Mouse (Mus musculus) intestine, embryonic 15.5 days (tissue): ENCODE results near the gene 1700025G04Rik. TPM values are rescaled to one million over a fixed set of nuclear protein-coding genes. Genes with fewer than 3 reads are reported as not detected.

Source experiments
- ATAC-seq: fragments of 200-750 bp; cut with Nextera tagmentation; 2 replicates; pipeline ENCODE4 v1.8.0; 2017; ENCODE audit warnings: moderate TSS enrichment, moderate library complexity
- H3K27ac ChIP-seq: fragments of 300-500 bp; sonication (generic); 2 replicates; pipeline ENCODE4 v1.5.1; 2015; ENCODE audit warnings: mild to moderate bottlenecking, inconsistent platforms
- H3K27me3 ChIP-seq: fragments of 300-500 bp; sonication (generic); replicated peaks from 2 replicates; pipeline ENCODE4 v1.6.1; 2015; ENCODE audit warnings: inconsistent platforms
- H3K36me3 ChIP-seq: fragments of 300-500 bp; sonication (generic); 2 replicates; pipeline ENCODE4 v1.6.1; 2015; ENCODE audit warnings: inconsistent platforms
- H3K4me1 ChIP-seq: fragments of 300-500 bp; sonication (generic); replicated peaks from 2 replicates; pipeline ENCODE4 v1.6.1; 2015; ENCODE audit warnings: inconsistent platforms
- H3K4me2 ChIP-seq: fragments of 300-500 bp; sonication (generic); replicated peaks from 2 replicates; pipeline ENCODE4 v1.6.1; 2015; ENCODE audit warnings: mild to moderate bottlenecking, inconsistent platforms
- H3K4me3 ChIP-seq: fragments of 300-500 bp; sonication (generic); replicated peaks from 2 replicates; pipeline ENCODE4 v1.5.1; 2015; ENCODE audit warnings: inconsistent platforms
- H3K9ac ChIP-seq: fragments of 300-500 bp; sonication (generic); 2 replicates; pipeline ENCODE4 v1.6.1; 2015; ENCODE audit warnings: inconsistent platforms
- H3K9me3 ChIP-seq: fragments of 300-500 bp; sonication (generic); 2 replicates; pipeline ENCODE4 v1.6.1; 2016; ENCODE audit warnings: inconsistent platforms
- WGBS: fragments of 180-500 bp; shearing (Covaris S2); methylation state at CpG from one replicate; pipeline ENCODE4 v1.1.7; 2015; 5-methylcytosine and 5-hydroxymethylcytosine counted together
- polyA plus RNA-seq: library from polyadenylated mRNA; unstranded; fragments of >200 nt; fragmentation: Nextera tagmentation; extraction: Ambion mirVana; gene quantifications from 2 replicates; pipeline ENCODE4 v1.2.1, GENCODE M21; 2015

Gene 1700025G04Rik
- polyA plus RNA-seq, 1 experiment from 2014 or later, result 31.1 TPM

- Histone ChIP-seq H3K27ac (no peak overlapping the region), H3K9me3 (no peaks in the 10 kb centered on the region), H3K4me1 (no peaks in the 10 kb centered on the region), H3K27me3 (no peaks in the 10 kb centered on the region), H3K4me3 (no peak overlapping the region), H3K4me2 (no peak overlapping the region), H3K36me3 (no peaks in the 10 kb centered on the region), H3K9ac (no peak overlapping the region)
- ATAC-seq, result no peak
These were observed 22.0 kb downstream of the 1700025G04Rik start for GRCm38 (mm10) chr1:152067919-152068318.

GRCm38 (mm10) chr1:152065527-152065926, 24.4 kb downstream of the 1700025G04Rik start:
- no peak for ATAC-seq
- H3K4me1 ChIP-seq, result no peaks in the 10 kb centered on the region
- no peaks in the 10 kb centered on the region for H3K27me3 ChIP-seq
- no peak overlapping the region for H3K4me3 ChIP-seq
- no peak overlapping the region for H3K27ac ChIP-seq
- H3K4me2 ChIP-seq, result no peak overlapping the region
- no peaks in the 10 kb centered on the region for H3K36me3 ChIP-seq
- H3K9me3 ChIP-seq, result no peaks in the 10 kb centered on the region
- H3K9ac ChIP-seq, result no peak overlapping the region
- 97% methylated on average over 7 of the region's 7 CpGs for WGBS

GRCm38 (mm10) chr1:152063357-152064145, 26.4 kb downstream of the 1700025G04Rik start:
- no peaks in the 10 kb centered on the region for H3K27me3 ChIP-seq
- no peak overlapping the region for H3K9ac ChIP-seq
- no peak overlapping the region for H3K27ac ChIP-seq
- H3K4me2 ChIP-seq, result no peak overlapping the region
- ATAC-seq, result no peak
- no peaks in the 10 kb centered on the region for H3K9me3 ChIP-seq
- no peak overlapping the region for H3K4me3 ChIP-seq
- 92% methylated on average over 11 of the region's 11 CpGs for WGBS
- H3K4me1 ChIP-seq, result no peaks in the 10 kb centered on the region
- H3K36me3 ChIP-seq, result no peaks in the 10 kb centered on the region

- ATAC-seq, result no peak
- Histone ChIP-seq H3K4me2 (no peak overlapping the region), H3K4me3 (no peak overlapping the region), H3K9me3 (no peaks in the 10 kb centered on the region), H3K36me3 (no peaks in the 10 kb centered on the region), H3K4me1 (no peaks in the 10 kb centered on the region), H3K9ac (no peak overlapping the region), H3K27ac (no peak overlapping the region), H3K27me3 (no peaks in the 10 kb centered on the region)
- WGBS, result 80% methylated on average over 12 of the region's 12 CpGs
These were observed 28.2 kb downstream of the 1700025G04Rik start for GRCm38 (mm10) chr1:152061745-152062144.

- ATAC-seq, result no peak
- Histone ChIP-seq H3K9me3 (no peaks in the 10 kb centered on the region), H3K4me1 (0 out of 2 replicates have a peak, but pooled peaks cover 1% of the 10 kb centered on the region), H3K9ac (no peak overlapping the region), H3K4me3 (no peak overlapping the region), H3K27ac (no peak overlapping the region), H3K27me3 (no peaks in the 10 kb centered on the region), H3K36me3 (no peaks in the 10 kb centered on the region), H3K4me2 (no peak overlapping the region)
- 84% methylated on average over 3 of the region's 3 CpGs for WGBS
These were observed 29.7 kb downstream of the 1700025G04Rik start for GRCm38 (mm10) chr1:152060265-152060664.

GRCm38 (mm10) chr1:152058776-152059175, 31.1 kb downstream of the 1700025G04Rik start:
- no peaks in the 10 kb centered on the region for H3K9me3 ChIP-seq
- ATAC-seq, result no peak
- WGBS, result 80% methylated on average over 3 of the region's 3 CpGs

GRCm38 (mm10) chr1:152053112-152053511, 36.8 kb downstream of the 1700025G04Rik start:
- H3K4me3 ChIP-seq, result no peak overlapping the region
- no peaks in the 10 kb centered on the region for H3K9me3 ChIP-seq
- H3K36me3 ChIP-seq, result no peaks in the 10 kb centered on the region
- H3K27me3 ChIP-seq, result no peaks in the 10 kb centered on the region
- 0 out of 2 replicates have a peak, but pooled peaks cover 3% of the 10 kb centered on the region for H3K4me1 ChIP-seq
- 79% methylated on average over 5 of the region's 5 CpGs for WGBS
- no peak for ATAC-seq
- H3K9ac ChIP-seq, result no peak overlapping the region
- no peak overlapping the region for H3K4me2 ChIP-seq
- no peak overlapping the region for H3K27ac ChIP-seq

More at GRCm38 (mm10) chr1:152058776-152059175, 31.1 kb downstream of the 1700025G04Rik start:
- H3K9ac ChIP-seq, result no peak overlapping the region
- H3K4me2 ChIP-seq, result no peak overlapping the region
- H3K27me3 ChIP-seq, result no peaks in the 10 kb centered on the region
- no peak overlapping the region for H3K27ac ChIP-seq
- H3K36me3 ChIP-seq, result no peaks in the 10 kb centered on the region
- 0 out of 2 replicates have a peak, but pooled peaks cover 3% of the 10 kb centered on the region for H3K4me1 ChIP-seq
- H3K4me3 ChIP-seq, result no peak overlapping the region

GRCm38 (mm10) chr1:152051858-152052257, 38.1 kb downstream of the 1700025G04Rik start:
- H3K4me1 ChIP-seq, result 0 out of 2 replicates have a peak, but pooled peaks cover 3% of the 10 kb centered on the region
- no peak overlapping the region for H3K9ac ChIP-seq
- H3K36me3 ChIP-seq, result no peaks in the 10 kb centered on the region
- WGBS, result 46% methylated on average over 9 of the region's 9 CpGs
- H3K4me2 ChIP-seq, result no peak overlapping the region
- ATAC-seq, result no peak
- no peak overlapping the region for H3K27ac ChIP-seq
- H3K9me3 ChIP-seq, result no peaks in the 10 kb centered on the region
- H3K4me3 ChIP-seq, result no peak overlapping the region
- H3K27me3 ChIP-seq, result no peaks in the 10 kb centered on the region

- Histone ChIP-seq H3K4me3 (no peak overlapping the region), H3K4me1 (no peaks in the 10 kb centered on the region), H3K4me2 (no peak overlapping the region), H3K27ac (no peak overlapping the region), H3K9me3 (no peaks in the 10 kb centered on the region), H3K36me3 (no peaks in the 10 kb centered on the region), H3K27me3 (no peaks in the 10 kb centered on the region), H3K9ac (no peak overlapping the region)
- no peak for ATAC-seq
- 87% methylated on average over 7 of the region's 7 CpGs for WGBS
These were observed 39.9 kb downstream of the 1700025G04Rik start for GRCm38 (mm10) chr1:152050037-152050436.

- Histone ChIP-seq H3K4me3 (no peak overlapping the region), H3K36me3 (no peaks in the 10 kb centered on the region), H3K9ac (no peak overlapping the region), H3K27me3 (no peaks in the 10 kb centered on the region), H3K27ac (no peak overlapping the region), H3K9me3 (no peaks in the 10 kb centered on the region), H3K4me1 (no peaks in the 10 kb centered on the region), H3K4me2 (no peak overlapping the region)
- ATAC-seq, result no peak
- WGBS, result 62% methylated on average over 4 of the region's 4 CpGs
These were observed 41.6 kb downstream of the 1700025G04Rik start for GRCm38 (mm10) chr1:152048291-152048690.

- Histone ChIP-seq H3K27ac (no peak overlapping the region), H3K36me3 (no peaks in the 10 kb centered on the region), H3K9ac (no peak overlapping the region), H3K9me3 (no peaks in the 10 kb centered on the region), H3K4me3 (no peak overlapping the region), H3K27me3 (no peaks in the 10 kb centered on the region), H3K4me2 (no peak overlapping the region), H3K4me1 (no peaks in the 10 kb centered on the region)
- 34% methylated on average over 5 of the region's 5 CpGs for whole genome bisulfite sequencing
- no peak for ATAC-seq
These were observed 42.5 kb downstream of the 1700025G04Rik start for GRCm38 (mm10) chr1:152047416-152047815.

- no peak overlapping the region for H3K9ac ChIP-seq
- H3K36me3 ChIP-seq, result no peaks in the 10 kb centered on the region
- H3K27ac ChIP-seq, result no peak overlapping the region
- 100% methylated on average over 2 of the region's 2 CpGs for WGBS
- no peak overlapping the region for H3K4me2 ChIP-seq
- no peak for ATAC-seq
- peaks cover 16% of the 10 kb centered on the region for H3K4me1 ChIP-seq
- H3K4me3 ChIP-seq, result no peak overlapping the region
- H3K9me3 ChIP-seq, result no peaks in the 10 kb centered on the region
- no peaks in the 10 kb centered on the region for H3K27me3 ChIP-seq
These were observed 46.5 kb downstream of the 1700025G04Rik start for GRCm38 (mm10) chr1:152043453-152043852.

- 54% methylated on average over 3 of the region's 3 CpGs for WGBS
- no peak for ATAC-seq
- Histone ChIP-seq H3K9ac (no peak overlapping the region), H3K4me2 (no peak overlapping the region), H3K36me3 (no peaks in the 10 kb centered on the region), H3K9me3 (no peaks in the 10 kb centered on the region), H3K4me1 (peaks cover 21% of the 10 kb centered on the region), H3K4me3 (no peak overlapping the region), H3K27me3 (no peaks in the 10 kb centered on the region), H3K27ac (no peak overlapping the region)
These were observed 47.5 kb downstream of the 1700025G04Rik start for GRCm38 (mm10) chr1:152042409-152042808.
